Mouse (Mus musculus): ENCODE measurements at regions not wholly inside any gene's neighbourhood (a gene's known extent, or its start where the extent isn't known, plus 50 kb on each side); places are given as distances from the start of the nearest gene placed in this dataset.

- peak; percentile 53 for DNase-seq (ENCODE audit: extremely low read depth)
- H3K79me2 ChIP-seq (replicated peaks; ENCODE audit: control insufficient read depth, extremely low read depth, insufficient read depth, poor library complexity, severe bottlenecking), result no peaks in the 10 kb centered on the region
- no peak overlapping the region for H3K27ac ChIP-seq (ENCODE audit: insufficient read depth, low read depth)
- no peak overlapping the region for H3K4me3 ChIP-seq (replicated peaks in 1 of 3; ENCODE audit: low read depth in 2 of 3, low read length in 2 of 3, poor library complexity in 1 of 3)
- dilution Hi-C loops (cut with MboI; ENCODE audit: extremely low pct_ligation_motif_present, extremely low pct_unique_long_range_greater_than_20kb, low sequenced_read_pairs), result no loop called here
- H3K36me3 ChIP-seq (replicated peaks in 1 of 2; ENCODE audit: control insufficient read depth in 1 of 2, insufficient read depth in 1 of 2, low read length in 1 of 2), result no peaks in the 10 kb centered on the region
- no peak overlapping the region for H3K9ac ChIP-seq (ENCODE audit: insufficient read depth, low read depth)
- H3K4me1 ChIP-seq (ENCODE audit: control insufficient read depth in 1 of 2, insufficient read depth in 2 of 2), result peaks cover 12 to 23% of the 10 kb centered on the region in 2 experiments
- no peak for TF ChIP-seq MEF2A (IDR thresholded peaks at IDR 0.05; ENCODE audit: borderline replicate concordance, low read depth, low read length)
- no peak for TF ChIP-seq MAZ (IDR thresholded peaks at IDR 0.05; ENCODE audit: low read depth, low read length)
- TF ChIP-seq RAD21 (IDR thresholded peaks at IDR 0.05; ENCODE audit: low read depth, low read length), result peak; percentile 64
- TF ChIP-seq UBTF (IDR thresholded peaks at IDR 0.05; ENCODE audit: low read depth, low read length), result no peak
- TF ChIP-seq POLR2AphosphoS2 (IDR thresholded peaks at IDR 0.05; ENCODE audit: low read depth, low read length), result no peak
- TF ChIP-seq SMC3 (IDR thresholded peaks at IDR 0.05; ENCODE audit: low read depth, low read length), result peak; percentile 61
- no peak for TF ChIP-seq EP300 (IDR thresholded peaks at IDR 0.05; ENCODE audit: low read length)
- TF ChIP-seq ZNF384 (IDR thresholded peaks at IDR 0.05; ENCODE audit: low read depth, low read length), result no peak
- TF ChIP-seq CTCF (conservative IDR thresholded peaks at IDR 0.05 in 1 of 2, IDR thresholded peaks at IDR 0.05 in 1 of 2; ENCODE audit: low read depth in 2 of 2, low read length in 2 of 2), result peak; percentile 75 to 90
- no peak for TF ChIP-seq TCF12 (IDR thresholded peaks at IDR 0.05; ENCODE audit: low read depth, low read length)
- no peak overlapping the region for H3K4me2 ChIP-seq (ENCODE audit: insufficient read depth, low read depth, poor library complexity, severe bottlenecking)
- peaks cover 10% of the 10 kb centered on the region for H3K27me3 ChIP-seq (replicated peaks)
- no peaks in the 10 kb centered on the region for H3K9me3 ChIP-seq (replicated peaks; ENCODE audit: low read length)
- in situ Hi-C loops (cut with MboI; ENCODE audit: low pct_ligation_motif_present, low pct_unique_long_range_greater_than_20kb, low sequenced_read_pairs), result no loop called here
These were observed 111.7 kb downstream of the Cdh26 start for GRCm38 (mm10) chr2:178542032-178542431.

GRCm38 (mm10) chr2:178544411-178544810 lies 114.1 kb downstream of the Cdh26 start:
- Histone ChIP-seq H3K4me2 (ENCODE audit: insufficient read depth, low read depth, poor library complexity, severe bottlenecking) (no peak overlapping the region), H3K36me3 (replicated peaks in 1 of 2; ENCODE audit: control insufficient read depth in 1 of 2, insufficient read depth in 1 of 2, low read length in 1 of 2) (no peaks in the 10 kb centered on the region), H3K27ac (ENCODE audit: insufficient read depth, low read depth) (no peak overlapping the region), H3K27me3 (replicated peaks) (peaks cover 2% of the 10 kb centered on the region), H3K9ac (ENCODE audit: insufficient read depth, low read depth) (no peak overlapping the region), H3K4me3 (replicated peaks in 1 of 3; ENCODE audit: low read depth in 2 of 3, low read length in 2 of 3, poor library complexity in 1 of 3) (no peak overlapping the region), H3K79me2 (replicated peaks; ENCODE audit: control insufficient read depth, extremely low read depth, insufficient read depth, poor library complexity, severe bottlenecking) (no peaks in the 10 kb centered on the region), H3K9me3 (replicated peaks; ENCODE audit: low read length) (no peaks in the 10 kb centered on the region), H3K4me1 (ENCODE audit: control insufficient read depth in 1 of 2, insufficient read depth in 2 of 2) (peaks cover 14 to 37% of the 10 kb centered on the region in 2 experiments)
- dilution Hi-C loops (cut with MboI; ENCODE audit: extremely low pct_ligation_motif_present, extremely low pct_unique_long_range_greater_than_20kb, low sequenced_read_pairs) (no loop called here), in situ Hi-C loops (cut with MboI; ENCODE audit: low pct_ligation_motif_present, low pct_unique_long_range_greater_than_20kb, low sequenced_read_pairs) (no loop called here)
- TF ChIP-seq CHD1 (IDR thresholded peaks at IDR 0.05; ENCODE audit: low read depth, low read length) (no peak), ZMIZ1 (IDR thresholded peaks at IDR 0.05; ENCODE audit: low read depth, low read length) (no peak), RAD21 (IDR thresholded peaks at IDR 0.05; ENCODE audit: low read depth, low read length) (no peak), E2F4 (IDR thresholded peaks at IDR 0.05; ENCODE audit: insufficient replicate concordance, low read depth, low read length) (no peak), ZC3H11A (IDR thresholded peaks at IDR 0.05; ENCODE audit: low read depth, low read length) (no peak), NELFE (IDR thresholded peaks at IDR 0.05; ENCODE audit: low read depth, low read length) (no peak), POLR2AphosphoS2 (IDR thresholded peaks at IDR 0.05; ENCODE audit: low read depth, low read length) (no peak), RCOR1 (conservative IDR thresholded peaks at IDR 0.05; ENCODE audit: low read depth, low read length) (no peak), POLR2A (IDR thresholded peaks at IDR 0.05; ENCODE audit: low read depth, low read length) (no peak), MAFK (IDR thresholded peaks at IDR 0.05; ENCODE audit: insufficient replicate concordance, low read length) (no peak), NRF1 (IDR thresholded peaks at IDR 0.05; ENCODE audit: low read depth, low read length) (no peak), CTCF (conservative IDR thresholded peaks at IDR 0.05 in 1 of 2, IDR thresholded peaks at IDR 0.05 in 1 of 2; ENCODE audit: low read depth in 2 of 2, low read length in 2 of 2) (no peak), UBTF (IDR thresholded peaks at IDR 0.05; ENCODE audit: low read depth, low read length) (no peak), HCFC1 (IDR thresholded peaks at IDR 0.05; ENCODE audit: low read depth, low read length) (no peak), MAX (IDR thresholded peaks at IDR 0.05; ENCODE audit: low read length) (no peak), SMC3 (IDR thresholded peaks at IDR 0.05; ENCODE audit: low read depth, low read length) (no peak), USF1 (IDR thresholded peaks at IDR 0.05; ENCODE audit: low read depth, low read length) (no peak), PAX5 (IDR thresholded peaks at IDR 0.05; ENCODE audit: low read length) (no peak)
- no peak for DNase-seq (ENCODE audit: extremely low read depth)
